Mouse (Mus musculus): ENCODE results near the gene Aes.

DNA sequence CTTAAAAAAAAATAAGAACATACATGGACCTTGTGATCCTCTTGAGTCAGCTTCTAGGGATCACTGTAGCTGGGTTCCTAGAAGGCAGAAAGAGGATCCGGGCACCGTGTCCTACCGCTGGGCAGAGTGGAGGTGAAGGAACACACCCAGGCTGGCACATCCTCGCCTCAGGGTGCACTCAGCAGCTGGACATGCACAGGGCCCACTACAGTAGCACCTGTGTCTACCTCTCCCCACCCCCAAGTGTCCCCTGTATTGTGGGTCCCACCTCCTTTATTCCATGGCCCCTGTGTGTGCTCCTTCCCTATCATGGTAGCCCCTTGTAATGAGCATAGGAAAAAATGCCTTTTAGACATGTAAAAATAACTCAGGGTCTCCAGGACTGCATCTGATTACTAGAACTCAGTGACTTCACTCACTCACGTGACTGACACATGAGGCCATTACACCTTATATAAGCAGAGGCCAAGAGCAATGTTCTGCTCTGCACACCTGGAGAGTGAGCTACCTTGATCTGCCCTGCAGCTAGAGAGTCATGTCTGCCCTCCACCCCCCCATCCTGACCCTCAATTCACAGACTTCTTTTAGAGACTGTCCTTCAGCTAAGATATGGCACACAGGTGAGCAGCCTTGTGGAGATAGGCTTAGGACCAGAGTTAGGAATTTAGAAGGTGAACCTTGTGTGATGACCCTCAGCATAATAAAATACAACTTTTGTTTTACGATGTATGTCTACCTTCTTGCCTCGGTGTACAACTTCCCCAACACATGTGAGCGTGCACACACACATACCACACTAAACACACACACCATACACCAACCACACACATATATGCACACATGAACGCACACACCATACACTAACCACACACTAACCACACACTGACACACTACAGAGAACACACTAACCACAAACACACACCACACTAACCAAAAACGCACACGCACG, 45.0 kb downstream of the Aes start:
- TF ChIP-seq EP300 (optimal IDR thresholded peaks at IDR 0.05): no peak
- TF ChIP-seq CTCF (IDR thresholded peaks at IDR 0.05; ENCODE audit: low read depth): no peak
